Mouse (Mus musculus): ENCODE results near the gene Ube2l6. TPM values are rescaled to one million over a fixed set of nuclear protein-coding genes. Genes with fewer than 3 reads are reported as not detected.
"Not testable (repeated sequence)": the region's sequence is repeated elsewhere in the genome, so short reads cannot be mapped to it uniquely, and the experiment has no call there.

Ube2l6 gene
- total RNA-seq, 1 experiment from 2014 or later = 24.7 TPM

GRCm38 (mm10) chr2:84790418-84790817 lies 8.2 kb upstream of the Ube2l6 start:
- no peak for ATAC-seq (replicated peaks; ENCODE audit: low read depth, poor library complexity, severe bottlenecking)

- ATAC-seq (replicated peaks; ENCODE audit: low read depth, poor library complexity, severe bottlenecking) = no peak
Observed at GRCm38 (mm10) chr2:84792516-84792915, 6.1 kb upstream of the Ube2l6 start.

GRCm38 (mm10) chr2:84793154-84793553 lies 5.5 kb upstream of the Ube2l6 start:
- ATAC-seq (replicated peaks; ENCODE audit: low read depth, poor library complexity, severe bottlenecking) = peak; percentile 54; the same call in 1 of the 2 replicates

- no peak for ATAC-seq (replicated peaks; ENCODE audit: low read depth, poor library complexity, severe bottlenecking)
Observed at GRCm38 (mm10) chr2:84793871-84794270, 4.8 kb upstream of the Ube2l6 start.

- ATAC-seq (replicated peaks; ENCODE audit: low read depth, poor library complexity, severe bottlenecking) = peak; percentile 55
Observed at GRCm38 (mm10) chr2:84797833-84798492, 665 bp upstream of the Ube2l6 start.

- ATAC-seq (replicated peaks; ENCODE audit: low read depth, poor library complexity, severe bottlenecking) = peak; percentile 76
Observed at GRCm38 (mm10) chr2:84799041-84799561, 473 bp downstream of the Ube2l6 start.

- ATAC-seq (replicated peaks; ENCODE audit: low read depth, poor library complexity, severe bottlenecking) = no peak
Observed at GRCm38 (mm10) chr2:84800304-84800703, 1.7 kb downstream of the Ube2l6 start.

- ATAC-seq (replicated peaks; ENCODE audit: low read depth, poor library complexity, severe bottlenecking) = not testable (repeated sequence)
Observed at GRCm38 (mm10) chr2:84801223-84801622, 2.6 kb downstream of the Ube2l6 start.

- ATAC-seq (replicated peaks; ENCODE audit: low read depth, poor library complexity, severe bottlenecking) = no peak
Observed at GRCm38 (mm10) chr2:84803963-84804362, 5.3 kb downstream of the Ube2l6 start.

- no peak for ATAC-seq (replicated peaks; ENCODE audit: low read depth, poor library complexity, severe bottlenecking)
Observed at GRCm38 (mm10) chr2:84806546-84806945, 7.9 kb downstream of the Ube2l6 start.

- ATAC-seq (replicated peaks; ENCODE audit: low read depth, poor library complexity, severe bottlenecking) = no peak
Observed at GRCm38 (mm10) chr2:84809330-84809729, 10.7 kb downstream of the Ube2l6 start.

GRCm38 (mm10) chr2:84810526-84810885 lies 11.9 kb downstream of the Ube2l6 start:
- no peak for ATAC-seq (replicated peaks; ENCODE audit: low read depth, poor library complexity, severe bottlenecking)

- peak; percentile 68 for ATAC-seq (replicated peaks; ENCODE audit: low read depth, poor library complexity, severe bottlenecking)
Observed at GRCm38 (mm10) chr2:84810886-84811577, 12.4 kb downstream of the Ube2l6 start.

GRCm38 (mm10) chr2:84811880-84812279 lies 13.3 kb downstream of the Ube2l6 start:
- ATAC-seq (replicated peaks; ENCODE audit: low read depth, poor library complexity, severe bottlenecking) = peak; percentile 81

GRCm38 (mm10) chr2:84812676-84813075 lies 14.0 kb downstream of the Ube2l6 start:
- ATAC-seq (replicated peaks; ENCODE audit: low read depth, poor library complexity, severe bottlenecking) = no peak

GRCm38 (mm10) chr2:84819861-84820260 lies 21.2 kb downstream of the Ube2l6 start:
- ATAC-seq (replicated peaks; ENCODE audit: low read depth, poor library complexity, severe bottlenecking) = 0 out of 2 replicates have a peak, but pooled peaks have one; percentile 51

- no peak for ATAC-seq (replicated peaks; ENCODE audit: low read depth, poor library complexity, severe bottlenecking)
Observed at GRCm38 (mm10) chr2:84822552-84822951, 23.9 kb downstream of the Ube2l6 start, which contains the start of gene Smtnl1. Gene Smtnl1 (minus strand): TSS chr2:84822652.

GRCm38 (mm10) chr2:84823237-84823636 lies 24.6 kb downstream of the Ube2l6 start:
- no peak for ATAC-seq (replicated peaks; ENCODE audit: low read depth, poor library complexity, severe bottlenecking)

- ATAC-seq (replicated peaks; ENCODE audit: low read depth, poor library complexity, severe bottlenecking) = peak; percentile 92
Observed at GRCm38 (mm10) chr2:84826488-84827282, 28.1 kb downstream of the Ube2l6 start, which contains the start of gene Timm10. Gene Timm10 (plus strand): TSS chr2:84826997.

- peak; percentile 30; the same call in 1 of the 2 replicates for ATAC-seq (replicated peaks; ENCODE audit: low read depth, poor library complexity, severe bottlenecking)
Observed at GRCm38 (mm10) chr2:84827283-84827920, 28.8 kb downstream of the Ube2l6 start.
